Mouse (Mus musculus): ENCODE results near the gene Adamtsl4. TPM values are rescaled to one million over a fixed set of nuclear protein-coding genes. Genes with fewer than 3 reads are reported as not detected.
"Not testable (repeated sequence)": the region's sequence is repeated elsewhere in the genome, so short reads cannot be mapped to it uniquely, and the experiment has no call there.

Gene Adamtsl4
- polyA plus RNA-seq, 1 experiment from 2014 or later, result 0.64 TPM

- Histone ChIP-seq H3K9ac (ENCODE audit: low read length) (no peak overlapping the region), H3K9me3 (ENCODE audit: control insufficient read depth, low read length) (no peaks in the 10 kb centered on the region), H3K4me2 (ENCODE audit: low read depth, low read length, severe bottlenecking) (no peak overlapping the region), H3K4me3 (ENCODE audit: low read depth, low read length) (no peak overlapping the region), H3K27ac (ENCODE audit: low read depth, low read length) (no peak overlapping the region), H3K36me3 (ENCODE audit: control insufficient read depth, insufficient read depth, low read length) (no peaks in the 10 kb centered on the region), H3K4me1 (replicated peaks; ENCODE audit: control insufficient read depth, insufficient read depth, low read length) (peaks cover 9% of the 10 kb centered on the region), H3K27me3 (ENCODE audit: control insufficient read depth, insufficient read depth, low read length) (no peaks in the 10 kb centered on the region)
- WGBS, result 90% methylated on average over 5 of the region's 5 CpGs
- ATAC-seq (replicated peaks; ENCODE audit: low FRiP score), result no peak
- no peak for DNase-seq (ENCODE audit: low spot score)
Measured at GRCm38 (mm10) chr3:95671201-95671600, 16.5 kb downstream of the Adamtsl4 start.

GRCm38 (mm10) chr3:95670419-95670818 lies 17.3 kb downstream of the Adamtsl4 start:
- H3K4me1 ChIP-seq (replicated peaks; ENCODE audit: control insufficient read depth, insufficient read depth, low read length); H3K36me3 ChIP-seq (ENCODE audit: control insufficient read depth, insufficient read depth, low read length): not testable (repeated sequence)

GRCm38 (mm10) chr3:95669309-95669665 lies 18.4 kb downstream of the Adamtsl4 start:
- H3K9ac ChIP-seq (ENCODE audit: low read length), result no peak overlapping the region
- ATAC-seq (replicated peaks; ENCODE audit: low FRiP score), result no peak
- no peak overlapping the region for H3K27ac ChIP-seq (ENCODE audit: low read depth, low read length)
- WGBS, result 92% methylated on average over 3 of the region's 3 CpGs
- H3K4me2 ChIP-seq (ENCODE audit: low read depth, low read length, severe bottlenecking), result no peak overlapping the region
- DNase-seq (ENCODE audit: low spot score), result no peak
- peaks cover 5% of the 10 kb centered on the region for H3K4me1 ChIP-seq (replicated peaks; ENCODE audit: control insufficient read depth, insufficient read depth, low read length)
- H3K36me3 ChIP-seq (ENCODE audit: control insufficient read depth, insufficient read depth, low read length), result peaks cover under 1% of the 10 kb centered on the region; the same call in 1 of the 2 replicates
- H3K9me3 ChIP-seq (ENCODE audit: control insufficient read depth, low read length), result no peaks in the 10 kb centered on the region
- no peaks in the 10 kb centered on the region for H3K27me3 ChIP-seq (ENCODE audit: control insufficient read depth, insufficient read depth, low read length)
- no peak overlapping the region for H3K4me3 ChIP-seq (ENCODE audit: low read depth, low read length)

More at GRCm38 (mm10) chr3:95670419-95670818, 17.3 kb downstream of the Adamtsl4 start:
- not testable (repeated sequence) for H3K9ac ChIP-seq (ENCODE audit: low read length); DNase-seq (ENCODE audit: low spot score); ATAC-seq (replicated peaks; ENCODE audit: low FRiP score); H3K9me3 ChIP-seq (ENCODE audit: control insufficient read depth, low read length); H3K27ac ChIP-seq (ENCODE audit: low read depth, low read length); H3K27me3 ChIP-seq (ENCODE audit: control insufficient read depth, insufficient read depth, low read length); H3K4me3 ChIP-seq (ENCODE audit: low read depth, low read length); H3K4me2 ChIP-seq (ENCODE audit: low read depth, low read length, severe bottlenecking)
- WGBS, result 94% methylated on average over 3 of the region's 3 CpGs

- H3K4me3 ChIP-seq (ENCODE audit: low read depth, low read length), result no peak overlapping the region
- no peak overlapping the region for H3K4me2 ChIP-seq (ENCODE audit: low read depth, low read length, severe bottlenecking)
- DNase-seq (ENCODE audit: low spot score), result no peak
- 90% methylated on average over 7 of the region's 7 CpGs for WGBS
- 0 out of 2 replicates have a peak overlapping the region, but pooled peaks have one; percentile 31 for H3K27ac ChIP-seq (ENCODE audit: low read depth, low read length)
- H3K27me3 ChIP-seq (ENCODE audit: control insufficient read depth, insufficient read depth, low read length), result no peaks in the 10 kb centered on the region
- peaks cover 3% of the 10 kb centered on the region; the same call in 1 of the 2 replicates for H3K36me3 ChIP-seq (ENCODE audit: control insufficient read depth, insufficient read depth, low read length)
- no peaks in the 10 kb centered on the region for H3K9me3 ChIP-seq (ENCODE audit: control insufficient read depth, low read length)
- peaks cover 2% of the 10 kb centered on the region; the same call in 1 of the 2 replicates for H3K4me1 ChIP-seq (replicated peaks; ENCODE audit: control insufficient read depth, insufficient read depth, low read length)
- no peak for ATAC-seq (replicated peaks; ENCODE audit: low FRiP score)
- H3K9ac ChIP-seq (ENCODE audit: low read length), result no peak overlapping the region
Measured at GRCm38 (mm10) chr3:95668589-95669308, 19.0 kb downstream of the Adamtsl4 start.

- peak overlapping the region; percentile 62 for H3K27ac ChIP-seq (ENCODE audit: low read depth, low read length)
- 32% methylated on average over 7 of the region's 7 CpGs for WGBS
- H3K4me3 ChIP-seq (ENCODE audit: low read depth, low read length), result no peak overlapping the region
- H3K27me3 ChIP-seq (ENCODE audit: control insufficient read depth, insufficient read depth, low read length), result no peaks in the 10 kb centered on the region
- H3K9ac ChIP-seq (ENCODE audit: low read length), result no peak overlapping the region; the same call in 1 of the 2 replicates
- no peak overlapping the region for H3K4me2 ChIP-seq (ENCODE audit: low read depth, low read length, severe bottlenecking)
- peaks cover 8% of the 10 kb centered on the region; the same call in 1 of the 2 replicates for H3K36me3 ChIP-seq (ENCODE audit: control insufficient read depth, insufficient read depth, low read length)
- ATAC-seq (replicated peaks; ENCODE audit: low FRiP score), result no peak; the same call in 1 of the 2 replicates
- no peaks in the 10 kb centered on the region for H3K9me3 ChIP-seq (ENCODE audit: control insufficient read depth, low read length)
- peak; percentile 70 for DNase-seq (ENCODE audit: low spot score)
- H3K4me1 ChIP-seq (replicated peaks; ENCODE audit: control insufficient read depth, insufficient read depth, low read length), result no peaks in the 10 kb centered on the region
Measured at GRCm38 (mm10) chr3:95668026-95668425, 19.7 kb downstream of the Adamtsl4 start.

- 76% methylated on average over 4 of the region's 4 CpGs for WGBS
- H3K4me3 ChIP-seq (ENCODE audit: low read depth, low read length), result no peak overlapping the region
- H3K9ac ChIP-seq (ENCODE audit: low read length), result no peak overlapping the region; the same call in 1 of the 2 replicates
- H3K27me3 ChIP-seq (ENCODE audit: control insufficient read depth, insufficient read depth, low read length), result no peaks in the 10 kb centered on the region
- ATAC-seq (replicated peaks; ENCODE audit: low FRiP score) (no peak), DNase-seq (ENCODE audit: low spot score) (no peak)
- H3K36me3 ChIP-seq (ENCODE audit: control insufficient read depth, insufficient read depth, low read length), result peaks cover 8% of the 10 kb centered on the region; the same call in 1 of the 2 replicates
- peak overlapping the region; percentile 62 for H3K27ac ChIP-seq (ENCODE audit: low read depth, low read length)
- no peaks in the 10 kb centered on the region for H3K9me3 ChIP-seq (ENCODE audit: control insufficient read depth, low read length)
- H3K4me1 ChIP-seq (replicated peaks; ENCODE audit: control insufficient read depth, insufficient read depth, low read length), result no peaks in the 10 kb centered on the region
- H3K4me2 ChIP-seq (ENCODE audit: low read depth, low read length, severe bottlenecking), result no peak overlapping the region
Measured at GRCm38 (mm10) chr3:95667521-95667920, 20.2 kb downstream of the Adamtsl4 start.

- H3K27me3 ChIP-seq (ENCODE audit: control insufficient read depth, insufficient read depth, low read length), result no peaks in the 10 kb centered on the region
- peaks cover 11% of the 10 kb centered on the region; the same call in 1 of the 2 replicates for H3K36me3 ChIP-seq (ENCODE audit: control insufficient read depth, insufficient read depth, low read length)
- H3K4me1 ChIP-seq (replicated peaks; ENCODE audit: control insufficient read depth, insufficient read depth, low read length), result peaks cover 3% of the 10 kb centered on the region; the same call in 1 of the 2 replicates
- H3K4me3 ChIP-seq (ENCODE audit: low read depth, low read length), result no peak overlapping the region
- 68% methylated on average over 6 of the region's 6 CpGs for WGBS
- ATAC-seq (replicated peaks; ENCODE audit: low FRiP score) (no peak), DNase-seq (ENCODE audit: low spot score) (no peak)
- no peaks in the 10 kb centered on the region for H3K9me3 ChIP-seq (ENCODE audit: control insufficient read depth, low read length)
- H3K9ac ChIP-seq (ENCODE audit: low read length), result no peak overlapping the region
- H3K4me2 ChIP-seq (ENCODE audit: low read depth, low read length, severe bottlenecking), result no peak overlapping the region
- no peak overlapping the region for H3K27ac ChIP-seq (ENCODE audit: low read depth, low read length)
Measured at GRCm38 (mm10) chr3:95666124-95666844, 21.4 kb downstream of the Adamtsl4 start.

GRCm38 (mm10) chr3:95664940-95665352 lies 22.8 kb downstream of the Adamtsl4 start:
- WGBS, result 87% methylated on average over 4 of the region's 4 CpGs
- Histone ChIP-seq H3K9ac (ENCODE audit: low read length) (no peak overlapping the region), H3K4me1 (replicated peaks; ENCODE audit: control insufficient read depth, insufficient read depth, low read length) (peaks cover 11% of the 10 kb centered on the region), H3K4me2 (ENCODE audit: low read depth, low read length, severe bottlenecking) (no peak overlapping the region), H3K36me3 (ENCODE audit: control insufficient read depth, insufficient read depth, low read length) (peaks cover 15% of the 10 kb centered on the region), H3K27ac (ENCODE audit: low read depth, low read length) (no peak overlapping the region), H3K9me3 (ENCODE audit: control insufficient read depth, low read length) (no peaks in the 10 kb centered on the region), H3K4me3 (ENCODE audit: low read depth, low read length) (no peak overlapping the region), H3K27me3 (ENCODE audit: control insufficient read depth, insufficient read depth, low read length) (no peaks in the 10 kb centered on the region)
- no peak for DNase-seq (ENCODE audit: low spot score)
- ATAC-seq (replicated peaks; ENCODE audit: low FRiP score), result no peak
